Mouse (Mus musculus) inflammation-experienced regulatory T-cells, adult 6 months (primary cell): ENCODE results near the gene Atp1b1. TPM values are rescaled to one million over a fixed set of nuclear protein-coding genes. Genes with fewer than 3 reads are reported as not detected.

Experiments used
- polyA plus RNA-seq, 3 experiments: library from polyadenylated mRNA; unstranded; fragments of 100-300 nt; shearing (Covaris generic); gene quantifications; one replicate each; pipeline ENCODE4 v1.2.1; 2017

Atp1b1 gene
- polyA plus RNA-seq, 3 experiments from 2014 or later, result 0.19 to 3.4 (median 2.4) TPM

Other genes starting within 250 kb of the Atp1b1 start
- 1 to 10 TPM; 1.3 to 2.1 (median 1.6) TPM for gene Slc19a2, start 209.3 kb downstream of the Atp1b1 start, polyA plus RNA-seq
- 10 to 100 TPM in 2 of 3 experiments, 1 to 10 TPM in 1; 8.4 to 11.3 (median 10.6) TPM for gene Ccdc181, start 182.8 kb downstream of the Atp1b1 start, polyA plus RNA-seq
- gene Nme7, start 154.2 kb downstream of the Atp1b1 start, polyA plus RNA-seq, result 10 to 100 TPM; 11.5 to 19.0 (median 12.5) TPM
- 10 to 100 TPM; 22.7 to 24.3 (median 23.1) TPM for gene Blzf1, start 150.9 kb downstream of the Atp1b1 start, polyA plus RNA-seq